In genomic region chr13:55444937-55445315, GRCm38 (mm10) we compare ENCODE assay signal across 7 mouse cellular contexts. TPM values are rescaled to one million over a fixed set of nuclear protein-coding genes. Genes with fewer than 3 reads are reported as not detected.
DNase-seq lines count a peak whose midpoint lies in the region; ATAC-seq and TF ChIP-seq lines count a peak whose summit lies in the region.

Gene Grk6, plus strand, starts transcription at chr13:55445072.

- peaks cover 21% of the 10 kb centered on the region for H3K36me3 ChIP-seq in embryonic facial prominence, embryonic 10.5 days (replicated peaks)
- H3K36me3 ChIP-seq in intestine, postnatal 0 days (ENCODE audit: control insufficient read depth, insufficient read depth), result no peaks in the 10 kb centered on the region
- peaks cover 11% of the 10 kb centered on the region for H3K36me3 ChIP-seq in midbrain, embryonic 12.5 days
- peaks cover under 1% of the 10 kb centered on the region; the same call in 1 of the 2 replicates for H3K36me3 ChIP-seq in small intestine, adult 2 months (ENCODE audit: control insufficient read depth, insufficient read depth, low read length)

- DNase-seq in adrenal gland, postnatal 10 days, result peak; percentile 99
- peak; percentile 100 for DNase-seq in embryonic facial prominence, embryonic 10.5 days (ENCODE audit: low spot score)
- peak; percentile 93 for DNase-seq in gonadal fat pad, adult 2 months (ENCODE audit: low read depth)
- DNase-seq in left cerebral cortex, postnatal 4 days, result peak; percentile 100

- peak within 1 kb of the TSS; percentile 97 for H3K27ac ChIP-seq in embryonic facial prominence, embryonic 10.5 days (replicated peaks)
- peak within 1 kb of the TSS; percentile 95 for H3K27ac ChIP-seq in intestine, postnatal 0 days (ENCODE audit: low read depth, low read length)
- peak within 1 kb of the TSS; percentile 93 for H3K27ac ChIP-seq in midbrain, embryonic 12.5 days (replicated peaks)
- peak within 1 kb of the TSS; percentile 89 for H3K27ac ChIP-seq in small intestine, adult 2 months (ENCODE audit: insufficient read depth, low read depth, low read length)

- intact Hi-C loops in left cerebral cortex, postnatal 4 days (cut with DNase I), result no loop called here

- no peak for TF ChIP-seq POLR2A in small intestine, adult 2 months (IDR thresholded peaks at IDR 0.05; ENCODE audit: low read depth, low read length)

- H3K9me3 ChIP-seq in embryonic facial prominence, embryonic 10.5 days, result no peaks in the 10 kb centered on the region
- no peaks in the 10 kb centered on the region for H3K9me3 ChIP-seq in intestine, postnatal 0 days (ENCODE audit: control insufficient read depth)
- H3K9me3 ChIP-seq in midbrain, embryonic 12.5 days, result no peaks in the 10 kb centered on the region

- no peaks in the 10 kb centered on the region for H3K27me3 ChIP-seq in embryonic facial prominence, embryonic 10.5 days (replicated peaks; ENCODE audit: low read depth, poor library complexity, severe bottlenecking)
- no peaks in the 10 kb centered on the region for H3K27me3 ChIP-seq in intestine, postnatal 0 days (replicated peaks; ENCODE audit: control insufficient read depth, insufficient read depth, low read length)
- H3K27me3 ChIP-seq in midbrain, embryonic 12.5 days, result no peaks in the 10 kb centered on the region
- H3K27me3 ChIP-seq in small intestine, adult 2 months (ENCODE audit: control insufficient read depth, insufficient read depth, low read length), result no peaks in the 10 kb centered on the region

- under 1% methylated on average over 35 of the region's 35 CpGs for WGBS in embryonic facial prominence, embryonic 10.5 days
- under 1% methylated on average over 35 of the region's 35 CpGs for WGBS in intestine, postnatal 0 days
- under 1% methylated on average over 34 of the region's 35 CpGs for WGBS in midbrain, embryonic 12.5 days
- under 1% methylated on average over 33 of the region's 35 CpGs for WGBS in small intestine, adult 2 months

- H3K4me2 ChIP-seq in intestine, postnatal 0 days (replicated peaks; ENCODE audit: low read depth), result peak within 1 kb of the TSS; percentile 89
- H3K4me2 ChIP-seq in midbrain, embryonic 12.5 days (replicated peaks), result peak within 1 kb of the TSS; percentile 90

- H3K4me1 ChIP-seq in embryonic facial prominence, embryonic 10.5 days, result peaks cover 40% of the 10 kb centered on the region
- H3K4me1 ChIP-seq in intestine, postnatal 0 days (replicated peaks; ENCODE audit: control insufficient read depth, insufficient read depth, low read length), result peaks cover 13% of the 10 kb centered on the region
- peaks cover 34% of the 10 kb centered on the region for H3K4me1 ChIP-seq in midbrain, embryonic 12.5 days
- H3K4me1 ChIP-seq in small intestine, adult 2 months (ENCODE audit: control insufficient read depth, insufficient read depth, insufficient read length, low read length), result peaks cover 30% of the 10 kb centered on the region

- peak within 1 kb of the TSS; percentile 73 for H3K9ac ChIP-seq in intestine, postnatal 0 days (ENCODE audit: low read depth, low read length)
- peak within 1 kb of the TSS; percentile 97 for H3K9ac ChIP-seq in midbrain, embryonic 12.5 days (replicated peaks)

- peak within 1 kb of the TSS; percentile 87 for H3K4me3 ChIP-seq in embryonic facial prominence, embryonic 10.5 days
- H3K4me3 ChIP-seq in intestine, postnatal 0 days (ENCODE audit: low read depth, low read length), result peak within 1 kb of the TSS; percentile 63
- peak within 1 kb of the TSS; percentile 88 for H3K4me3 ChIP-seq in midbrain, embryonic 12.5 days
- peak within 1 kb of the TSS; percentile 80 for H3K4me3 ChIP-seq in small intestine, adult 2 months (ENCODE audit: low read depth, low read length)

- ATAC-seq in intestine, postnatal 0 days, result peak; percentile 96
- ATAC-seq in midbrain, embryonic 12.5 days (ENCODE audit: low FRiP score, low read depth), result peak; percentile 96

- no peak for TF ChIP-seq CTCF in intestine, postnatal 0 days (IDR thresholded peaks at IDR 0.05; ENCODE audit: low read depth)
- TF ChIP-seq CTCF in small intestine, adult 2 months (IDR thresholded peaks at IDR 0.05; ENCODE audit: extremely low read depth, insufficient read length, insufficient replicate concordance, low read depth, low read length), result no peak

RNA-seq across cellular contexts. Expression of gene Grk6, which starts in this region (rescaled TPM):
- 10 to 100 TPM; 40.2 to 47.0 TPM for total RNA-seq in adrenal gland, postnatal 10 days (2021)
- polyA plus RNA-seq in embryonic facial prominence, embryonic 10.5 days (2016; fragmentation: Nextera tagmentation; extraction: Ambion mirVana), result 65.2 and 65.6 TPM in 2 replicates
- polyA plus RNA-seq in gonadal fat pad, adult 2 months (2012; rRNA removed), result 36.1 and 44.1 TPM in 2 replicates
- 10.5 and 11.4 TPM in 2 replicates for polyA plus RNA-seq in intestine, postnatal 0 days (2015; fragmentation: Nextera tagmentation; extraction: Ambion mirVana)
- total RNA-seq in left cerebral cortex, postnatal 4 days (2021), result 10 to 100 TPM; 73.8 to 78.8 TPM
- polyA plus RNA-seq in midbrain, embryonic 12.5 days (2016; fragmentation: Nextera tagmentation; extraction: Ambion mirVana), result 53.1 and 58.5 TPM in 2 replicates
- 21.1 and 38.4 TPM in 2 replicates for polyA plus RNA-seq in small intestine, adult 2 months (2012; rRNA removed)

Comparison
In these comparisons a context has a peak if more than half of its experiments do, and no peak if none do; other contexts are left out.
1. Peak in every context shown above with its lines: DNase-seq, ATAC-seq, H3K4me3 ChIP-seq and H3K27ac ChIP-seq.